Mouse (Mus musculus) right cerebral cortex, postnatal 4 days (tissue): ENCODE results near the gene Lsmem1.

Experiments
- DNase-seq: peaks from one replicate; pipeline ENCODE4 v3.0.0-alpha.2; 2022

Gene Lsmem1

GRCm38 (mm10) chr12:40199302-40199701, at the start of gene Lsmem1:
TSS of gene Lsmem1 (minus strand) at chr12:40199490.
- DNase-seq: no peak

DNA sequence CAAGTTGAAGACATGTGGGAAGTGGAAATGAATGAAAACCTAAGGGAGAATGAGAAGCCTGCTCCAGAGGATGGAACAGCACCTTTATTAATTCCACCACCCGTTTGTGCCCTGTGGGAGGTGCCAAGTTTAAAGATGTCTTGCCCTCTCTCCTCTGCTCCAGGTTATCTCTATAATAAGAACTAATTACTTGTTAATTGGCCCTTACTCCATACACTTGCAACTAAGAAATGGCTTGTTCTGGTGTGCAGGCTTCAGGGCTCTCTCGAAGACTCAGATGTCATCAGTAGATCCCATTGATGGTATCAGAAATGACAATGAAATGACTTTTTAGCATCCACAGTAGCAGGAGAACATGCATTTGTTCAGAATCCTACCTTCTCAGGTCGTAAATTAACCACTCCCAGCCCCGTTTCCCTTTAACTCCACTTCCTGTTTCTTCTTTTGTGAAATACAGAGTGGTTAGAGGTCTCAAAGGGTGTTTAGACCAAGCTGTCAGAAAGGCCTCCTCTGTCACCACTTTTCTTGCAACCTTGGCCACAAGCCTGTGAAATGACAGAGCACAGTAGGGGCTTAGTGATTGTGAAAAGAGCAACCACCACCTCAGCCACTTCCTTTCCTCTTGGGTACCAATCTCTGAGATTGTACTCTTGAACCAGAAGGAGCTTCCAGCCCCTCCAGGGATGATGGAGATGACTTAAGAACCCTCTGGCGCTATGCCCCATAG, 49.3 kb upstream of the Lsmem1 start, which contains the start of gene Ifrd1:
Gene Ifrd1, minus strand, starts transcription at position 51 of the 727 bp plus-strand sequence.
- no peak for DNase-seq

DNA sequence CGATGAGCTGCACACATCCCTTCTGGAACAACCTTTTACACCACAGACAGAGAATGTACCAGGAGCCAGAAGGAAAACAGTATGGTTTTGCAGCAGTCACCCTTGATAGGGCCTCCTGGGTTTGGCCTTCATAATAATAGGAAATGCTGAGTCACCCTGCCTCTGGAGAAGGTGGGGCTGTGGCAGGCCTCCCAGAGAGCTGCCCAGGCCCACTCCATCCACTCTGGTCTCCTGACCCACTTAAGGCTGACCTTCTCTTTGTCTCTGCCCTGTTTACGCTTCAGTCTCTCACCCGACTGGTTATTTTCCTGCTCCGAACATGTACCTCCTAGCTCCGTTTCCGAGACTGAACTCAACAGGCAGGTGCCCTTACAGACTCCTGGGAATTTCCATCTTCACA, 48.7 kb upstream of the Lsmem1 start:
- DNase-seq: no peak

- no peak for DNase-seq
Observed at GRCm38 (mm10) chr12:40247384-40247783, 48.1 kb upstream of the Lsmem1 start.

DNA sequence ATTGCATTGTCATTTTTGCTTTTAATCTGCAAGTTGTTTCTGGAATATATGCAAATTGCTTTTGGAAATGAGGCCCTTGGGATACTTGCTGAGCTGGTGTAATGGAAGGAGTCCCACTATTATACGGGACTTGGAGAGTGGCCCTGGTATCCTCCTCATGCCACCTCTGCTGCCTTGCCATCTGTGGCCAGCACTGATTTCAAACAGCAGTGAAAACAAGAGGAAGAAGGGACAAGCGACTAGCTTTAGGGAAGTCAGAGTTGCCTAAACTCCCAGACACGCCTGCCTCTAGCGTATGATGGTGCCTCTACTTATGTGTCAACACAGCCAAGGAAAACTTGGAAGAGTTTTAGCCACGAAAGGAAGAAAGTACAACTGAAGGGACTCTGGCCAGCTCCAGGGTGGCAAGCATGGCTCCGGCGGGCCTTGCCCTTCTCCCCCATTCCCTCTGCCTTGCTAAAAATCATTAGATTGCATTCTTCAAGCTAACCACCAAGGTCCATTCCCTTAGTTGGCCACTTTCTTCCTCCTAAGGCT, 46.2 kb upstream of the Lsmem1 start:
- DNase-seq: no peak

- DNase-seq: no peak
Observed at GRCm38 (mm10) chr12:40244926-40245325, 45.6 kb upstream of the Lsmem1 start.

DNA sequence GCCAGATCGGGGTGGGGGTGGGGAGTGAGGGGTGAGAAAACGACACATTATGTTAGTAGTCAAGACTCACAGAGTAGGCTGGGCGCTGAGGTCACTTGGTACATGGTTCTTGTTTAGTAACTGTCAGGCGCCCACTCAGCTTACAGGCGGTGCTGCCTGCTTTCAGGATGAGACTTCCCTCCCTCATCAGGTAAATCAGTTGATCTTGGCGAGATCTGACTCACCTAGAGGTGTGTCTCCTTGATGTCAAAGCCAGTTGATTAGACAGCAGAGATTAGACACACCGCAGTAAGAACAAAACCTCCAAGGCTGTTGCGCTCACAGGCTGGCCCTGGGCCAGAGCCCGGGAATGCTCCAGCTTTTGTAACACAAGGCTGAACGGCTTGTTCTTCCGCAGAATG, 44.5 kb upstream of the Lsmem1 start:
- DNase-seq: peak; percentile 56

DNA sequence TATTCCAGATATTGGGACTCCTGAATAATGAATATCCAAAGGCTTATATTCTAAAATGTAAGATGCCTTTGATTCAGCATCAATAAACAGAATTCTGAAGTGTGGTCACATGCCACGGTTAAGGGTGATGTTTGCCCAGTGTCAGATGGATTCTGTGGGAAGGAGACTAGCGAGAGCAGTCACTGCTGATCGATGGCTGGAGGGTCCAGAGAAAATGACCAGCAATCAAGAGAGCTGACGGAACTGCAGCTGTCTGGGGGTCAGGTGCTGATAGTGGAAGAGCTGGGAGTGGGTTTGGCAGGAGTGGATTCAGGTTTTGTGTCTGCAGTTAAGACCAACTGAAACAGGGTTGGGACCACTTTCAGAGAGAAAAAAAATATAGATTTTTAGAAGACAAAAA, 44.0 kb upstream of the Lsmem1 start:
- no peak for DNase-seq

- DNase-seq: no peak
Observed at GRCm38 (mm10) chr12:40239161-40239560, 39.9 kb upstream of the Lsmem1 start.

GRCm38 (mm10) chr12:40232231-40232630, 32.9 kb upstream of the Lsmem1 start:
- DNase-seq: no peak

GRCm38 (mm10) chr12:40231632-40232031, 32.3 kb upstream of the Lsmem1 start:
- no peak for DNase-seq

- no peak for DNase-seq
Observed at GRCm38 (mm10) chr12:40224171-40224880, 25.0 kb upstream of the Lsmem1 start.

- no peak for DNase-seq
Observed at GRCm38 (mm10) chr12:40223676-40224075, 24.4 kb upstream of the Lsmem1 start.

DNA sequence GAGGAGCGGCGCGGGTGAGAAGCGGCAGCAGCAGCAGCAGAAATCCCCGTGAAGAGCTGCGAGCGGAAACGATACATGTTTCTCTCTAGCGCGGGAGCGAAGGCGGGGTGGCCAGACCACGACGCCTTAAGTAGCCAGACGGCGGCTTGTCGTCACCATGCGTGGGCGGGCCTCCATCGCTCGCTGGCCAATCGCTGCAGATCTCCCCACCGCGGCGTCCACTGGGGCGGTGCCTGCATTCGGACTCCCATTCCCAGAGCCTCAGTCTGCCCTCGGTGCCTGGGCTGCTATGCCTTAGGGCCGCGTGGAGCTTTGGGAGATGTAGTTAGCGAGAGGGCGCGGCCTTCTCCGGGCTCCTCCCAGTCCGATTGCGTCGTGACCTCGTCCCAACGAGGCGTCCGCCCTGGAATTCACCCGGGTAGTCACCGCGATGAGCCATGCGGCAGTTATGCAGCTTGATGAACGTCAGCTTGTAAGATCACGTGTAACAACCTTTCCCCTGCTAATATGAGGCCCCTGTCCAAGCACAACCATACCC, 23.9 kb upstream of the Lsmem1 start:
- peak; percentile 99 for DNase-seq

DNA sequence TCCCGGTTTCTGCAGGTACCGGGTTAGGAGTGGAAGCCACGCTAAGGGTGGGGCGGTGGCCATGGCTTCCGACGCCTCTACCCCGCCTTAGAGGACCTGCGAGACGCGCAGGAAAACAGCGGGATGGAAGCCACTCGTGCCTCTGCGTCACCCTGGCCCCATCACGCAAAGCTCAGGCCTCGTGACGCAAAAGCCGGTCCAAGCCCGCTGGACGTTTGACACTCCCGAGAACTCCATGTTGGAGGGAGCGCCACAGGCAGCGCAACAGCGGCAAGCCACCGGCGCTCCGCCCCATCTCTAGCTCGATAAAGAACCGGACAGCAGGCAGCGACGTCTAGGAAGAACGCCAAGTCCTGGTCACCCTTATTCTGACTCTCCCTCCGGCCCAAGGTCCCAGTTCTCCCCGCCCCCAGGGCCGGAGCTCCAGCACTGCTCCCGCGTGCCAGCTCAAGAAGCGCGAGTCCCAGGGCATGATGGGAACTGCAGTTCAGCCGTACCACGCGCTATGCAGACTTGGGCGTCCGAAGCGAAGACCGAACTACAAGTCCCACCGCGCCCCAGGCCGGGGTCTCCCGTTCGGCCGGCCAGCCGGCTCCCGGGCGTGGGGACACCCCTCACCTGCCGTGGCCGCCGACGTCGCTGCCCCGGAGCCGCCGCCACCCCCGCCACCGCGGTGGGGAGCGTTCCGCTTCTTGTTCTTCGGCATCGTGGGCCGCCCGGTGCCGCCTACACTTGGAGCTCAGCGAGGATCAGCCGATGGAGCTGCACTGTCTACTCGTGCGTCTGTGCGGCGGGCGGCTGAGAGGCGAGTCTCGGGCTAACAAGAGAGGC, 23.2 kb upstream of the Lsmem1 start:
- peak; percentile 87 for DNase-seq

DNA sequence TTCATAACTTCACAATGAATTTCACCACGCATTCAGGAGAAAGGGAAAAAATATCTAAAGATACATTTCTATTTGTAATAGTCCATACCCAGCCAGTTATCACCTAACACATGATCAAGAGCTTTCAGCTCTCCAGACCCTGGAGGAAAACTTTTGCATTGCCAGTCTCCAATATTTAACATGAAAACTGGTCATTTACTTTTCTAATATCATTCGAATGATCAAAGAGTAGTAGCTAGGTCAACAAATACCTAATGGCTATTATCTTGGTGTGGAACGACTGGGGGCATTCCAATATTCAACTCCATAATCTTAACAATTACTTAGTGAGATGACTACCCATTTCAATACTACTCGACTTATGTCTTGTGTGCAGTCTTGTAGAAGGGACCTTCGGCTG, 22.3 kb upstream of the Lsmem1 start:
- no peak for DNase-seq

DNA sequence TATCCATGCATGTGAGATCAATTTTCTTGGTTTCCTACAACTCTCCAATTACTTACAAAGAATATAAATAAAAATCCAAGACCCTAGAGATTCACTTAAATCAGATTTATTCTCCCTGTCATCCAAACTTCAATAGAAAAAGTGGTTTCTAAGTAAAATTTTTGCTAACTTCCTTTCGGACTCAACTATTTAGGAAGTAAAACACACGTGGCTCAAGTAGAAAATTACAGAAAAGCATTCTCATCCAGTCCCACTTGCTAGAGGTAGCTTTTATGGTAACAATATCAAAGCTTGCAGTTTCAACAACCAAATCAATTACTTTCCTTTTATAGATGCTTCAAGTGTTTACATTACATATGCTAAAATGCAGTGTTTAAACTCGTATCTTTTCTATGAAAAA, 21.6 kb upstream of the Lsmem1 start:
- DNase-seq: no peak

DNA sequence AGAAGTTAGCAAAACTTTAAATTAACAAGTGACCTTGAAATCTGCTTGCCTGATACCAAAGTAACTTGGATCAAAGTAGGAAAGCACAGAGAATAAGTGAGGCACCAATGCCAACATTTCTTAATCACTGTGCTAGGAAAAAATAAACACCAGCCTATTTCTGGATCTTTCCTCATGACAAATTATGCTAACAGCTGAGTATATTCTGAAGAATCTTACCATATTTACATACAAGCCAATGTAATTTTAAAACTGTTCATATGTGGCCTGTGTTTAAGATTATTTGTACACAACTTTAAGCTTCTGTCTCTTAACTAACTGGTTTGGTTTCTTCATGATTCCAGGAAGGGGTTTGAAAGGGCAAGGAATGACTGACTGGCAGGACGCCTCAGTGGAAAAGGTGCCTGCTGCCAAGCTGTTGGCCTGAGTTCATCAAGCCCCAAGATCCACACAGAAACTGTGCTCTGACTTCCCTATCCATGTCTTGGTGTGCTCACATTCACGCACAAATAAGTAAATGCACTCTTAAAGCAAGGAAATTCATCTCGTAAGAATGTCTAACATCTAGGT, 20.8 kb upstream of the Lsmem1 start:
- peak; percentile 11 for DNase-seq

DNA sequence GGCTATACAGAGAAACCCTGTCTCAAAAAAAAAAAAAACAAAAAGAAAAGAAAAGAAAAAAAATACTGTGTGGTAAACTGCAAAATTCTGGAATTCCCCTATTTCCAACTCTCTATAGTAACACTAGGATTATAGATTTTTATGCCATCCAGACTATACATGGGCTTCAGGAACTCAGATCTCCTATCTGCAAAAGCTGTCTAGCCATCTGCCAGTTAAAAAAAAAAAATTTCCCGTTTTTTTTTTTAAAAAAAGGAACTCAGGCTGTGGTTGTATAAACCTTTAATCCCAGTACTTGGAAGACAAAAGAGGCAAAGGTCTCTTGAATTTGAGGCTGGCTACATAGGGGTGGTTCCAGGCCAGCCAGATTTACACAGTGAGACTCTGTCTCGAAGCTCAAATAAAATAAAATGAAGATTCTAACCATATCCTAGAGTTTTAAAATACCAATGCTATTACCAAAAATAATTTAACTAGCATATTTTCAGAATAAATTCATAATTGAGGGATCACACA, 19.2 kb upstream of the Lsmem1 start:
- DNase-seq: no peak

DNA sequence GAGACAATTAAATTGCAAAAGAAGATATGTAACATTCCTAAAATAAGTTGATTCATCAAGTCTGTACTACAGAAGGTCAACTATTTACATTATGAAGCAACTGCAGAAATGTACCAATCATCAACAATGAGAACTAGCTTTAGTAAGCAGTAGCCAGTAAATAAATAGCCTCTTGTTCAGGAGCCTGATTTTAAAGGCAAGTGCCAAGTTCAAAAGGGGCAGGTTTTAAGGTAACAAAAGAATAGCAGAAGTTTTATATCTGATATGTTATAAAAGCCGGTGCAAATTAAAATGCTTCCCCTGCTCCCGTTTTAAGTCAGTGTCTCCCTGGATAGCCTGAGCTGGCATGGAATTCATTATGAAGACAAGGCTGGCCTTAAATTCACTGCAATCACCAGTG, 18.5 kb upstream of the Lsmem1 start:
- no peak for DNase-seq

DNA sequence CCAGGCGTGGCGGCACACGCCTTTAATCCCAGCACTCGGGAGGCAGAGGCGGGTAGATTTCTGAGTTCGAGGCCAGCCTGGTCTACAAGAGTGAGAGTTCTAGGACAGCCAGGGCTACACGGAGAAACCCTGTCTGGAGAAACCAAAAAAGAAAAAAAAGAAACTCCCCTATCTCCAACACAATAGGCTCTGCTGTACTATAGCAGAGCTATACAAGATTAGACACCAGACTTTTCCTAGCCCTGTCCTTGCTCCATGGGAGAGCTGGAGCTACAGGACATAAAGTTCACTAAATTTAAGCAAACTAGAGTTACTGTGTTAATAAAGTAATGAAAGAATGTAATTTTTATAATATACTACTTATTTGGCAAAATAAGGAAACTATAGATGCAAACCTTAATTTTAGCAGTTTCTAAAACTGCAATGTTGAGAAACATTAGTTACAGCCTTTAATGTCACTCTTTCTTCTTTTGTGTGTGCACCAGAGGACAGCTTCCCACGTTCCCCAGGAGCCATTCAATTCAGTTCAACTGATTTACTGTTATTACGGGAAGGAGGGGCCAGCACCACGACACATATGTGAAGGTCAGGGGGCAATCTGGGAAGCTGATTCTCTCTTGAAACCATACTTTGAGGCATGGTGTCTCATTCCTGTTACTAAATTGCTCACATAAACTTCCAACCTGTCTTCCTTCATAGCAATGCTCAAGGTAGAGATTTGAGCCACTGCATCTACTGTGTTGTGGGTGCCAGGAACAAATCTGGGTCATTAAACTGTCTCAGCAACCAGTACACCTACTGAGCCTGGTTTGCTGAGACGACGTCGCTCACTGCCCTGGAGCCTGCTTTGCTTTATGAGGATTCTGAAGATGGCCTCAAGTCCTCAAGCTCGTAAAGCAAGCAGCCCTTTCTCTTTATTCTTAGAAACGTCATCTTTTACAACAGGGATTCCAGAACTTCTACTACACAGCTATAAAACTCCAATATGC, 15.9 kb upstream of the Lsmem1 start:
- no peak for DNase-seq
